Mouse (Mus musculus) CH12.LX (cell line): ENCODE measurements at regions not wholly inside any gene's neighbourhood (a gene's known extent, or its start where the extent isn't known, plus 50 kb on each side); places are given as distances from the start of the nearest gene placed in this dataset.
"Not testable (repeated sequence)": the region's sequence is repeated elsewhere in the genome, so short reads cannot be mapped to it uniquely, and the experiment has no call there.

Source experiments
- CHD2 ChIP-seq: IDR thresholded peaks from 2 replicates; pipeline ENCODE4 v1.6.1; 2011; ENCODE audit warnings: low read length, improper control_type of control experiment
- CTCF ChIP-seq, 2 experiments: IDR thresholded peaks in 1 of 2; conservative IDR thresholded peaks in 1 of 2; 2 replicates each; pipeline ENCODE4 v1.5.1; 2011 to 2012; ENCODE audit warnings: low read depth in 2 of 2, low read length in 2 of 2, improper control_type of control experiment in 1 of 2, inconsistent platforms in 1 of 2, mild to moderate bottlenecking in 1 of 2, moderate library complexity in 1 of 2
- JUN ChIP-seq: IDR thresholded peaks from 2 replicates; pipeline ENCODE4 v1.6.1; 2011; ENCODE audit warnings: low read depth, mild to moderate bottlenecking, low read length, improper control_type of control experiment, moderate library complexity; ENCODE audit not compliant: insufficient read depth
- MAX ChIP-seq: IDR thresholded peaks from 2 replicates; pipeline ENCODE4 v1.6.1; 2011; ENCODE audit warnings: low read length, improper control_type of control experiment
- MAZ ChIP-seq: IDR thresholded peaks from 2 replicates; pipeline ENCODE4 v1.6.1; 2012; ENCODE audit warnings: low read depth, mild to moderate bottlenecking, inconsistent platforms, low read length, improper control_type of control experiment, moderate library complexity
- NRF1 ChIP-seq: IDR thresholded peaks from 2 replicates; pipeline ENCODE4 v1.6.1; 2014; ENCODE audit warnings: low read depth, mild to moderate bottlenecking, inconsistent platforms, low read length, improper control_type of control experiment, moderate library complexity
- POLR2A ChIP-seq: IDR thresholded peaks from 2 replicates; pipeline ENCODE4 v1.6.1; 2011; ENCODE audit warnings: low read depth, mild to moderate bottlenecking, improper control_type of control experiment, low read length
- UBTF ChIP-seq: IDR thresholded peaks from 2 replicates; pipeline ENCODE4 v1.6.1; 2012; ENCODE audit warnings: low read depth, mild to moderate bottlenecking, inconsistent platforms, low read length, improper control_type of control experiment, moderate library complexity
- USF1 ChIP-seq: IDR thresholded peaks from 2 replicates; pipeline ENCODE4 v1.6.1; 2014; ENCODE audit warnings: low read depth, mild to moderate bottlenecking, inconsistent platforms, low read length, improper control_type of control experiment

GRCm38 (mm10) chr6:69702813-69703212, 1089.2 kb downstream of the Rpia start:
- not testable (repeated sequence) for TF ChIP-seq UBTF; CHD2; JUN; USF1; POLR2A; MAX; CTCF (conservative IDR thresholded peaks at IDR 0.05 in 1 of 2, IDR thresholded peaks at IDR 0.05 in 1 of 2; ENCODE audit: low read depth in 2 of 2, low read length in 2 of 2); MAZ; NRF1
